Mouse (Mus musculus) ovary, adult 18-20 months (tissue): ENCODE results near the gene Epha7.

Experiments
- DNase-seq: peaks from one replicate; pipeline ENCODE4 v3.0.0; 2022; ENCODE audit warnings: low spot score, mixed read lengths

Epha7 gene

GRCm38 (mm10) chr4:28812691-28813289, at the start of gene Epha7:
TSS of gene Epha7 (plus strand) at chr4:28813131.
- peak; percentile 96 for DNase-seq

- DNase-seq = no peak
Measured at GRCm38 (mm10) chr4:28783961-28784360, 29.0 kb upstream of the Epha7 start.

GRCm38 (mm10) chr4:28808800-28809199, 4.1 kb upstream of the Epha7 start:
- no peak for DNase-seq

- DNase-seq = no peak
Measured at GRCm38 (mm10) chr4:28809703-28810102, 3.2 kb upstream of the Epha7 start.

DNA sequence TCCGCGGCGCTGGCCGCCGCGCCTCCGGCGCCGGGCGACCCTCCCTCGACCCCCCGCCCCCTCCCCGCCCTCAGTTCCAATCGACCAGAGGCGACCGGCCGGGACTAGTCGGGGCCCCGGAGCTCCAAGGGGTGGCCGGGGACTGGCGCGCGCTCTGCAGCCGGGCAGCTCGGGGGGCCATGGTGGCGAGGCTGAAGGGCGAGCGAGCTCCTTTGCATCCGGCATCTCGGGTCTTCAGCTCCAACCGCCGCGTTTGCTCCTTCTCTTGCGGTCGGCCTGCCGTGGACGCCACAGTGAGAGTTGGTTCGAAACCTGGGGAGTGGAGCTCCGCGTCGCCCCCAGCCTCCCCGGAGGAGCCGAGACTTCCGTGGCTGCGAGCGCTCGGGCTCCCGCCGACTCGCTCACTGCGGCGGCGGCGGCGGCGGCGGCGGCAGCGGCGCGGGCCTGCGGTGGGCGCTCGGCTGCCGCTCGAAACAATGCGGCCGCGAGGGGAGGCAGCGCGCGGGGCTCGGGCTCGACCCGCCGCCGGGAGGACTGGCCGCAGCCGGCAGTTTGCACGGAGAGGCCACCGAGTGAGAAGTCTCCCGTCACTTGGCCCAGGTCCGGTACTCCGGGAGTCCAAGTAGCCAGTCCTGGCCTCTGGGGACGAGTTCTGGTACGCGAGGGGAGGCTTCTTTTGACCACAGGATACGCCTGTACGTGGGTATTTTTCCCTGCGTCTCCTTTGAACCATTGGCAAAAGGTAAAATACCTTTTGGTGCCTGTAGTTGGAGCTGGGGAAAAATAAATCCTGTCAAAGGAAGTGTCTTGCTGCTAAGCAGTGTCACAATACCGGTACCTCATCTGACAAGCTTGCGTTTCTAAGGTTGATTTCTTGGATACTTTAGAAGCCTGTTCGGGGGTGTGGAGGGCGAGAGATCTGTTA, 882 bp downstream of the Epha7 start:
- DNase-seq = peak; percentile 2

DNA sequence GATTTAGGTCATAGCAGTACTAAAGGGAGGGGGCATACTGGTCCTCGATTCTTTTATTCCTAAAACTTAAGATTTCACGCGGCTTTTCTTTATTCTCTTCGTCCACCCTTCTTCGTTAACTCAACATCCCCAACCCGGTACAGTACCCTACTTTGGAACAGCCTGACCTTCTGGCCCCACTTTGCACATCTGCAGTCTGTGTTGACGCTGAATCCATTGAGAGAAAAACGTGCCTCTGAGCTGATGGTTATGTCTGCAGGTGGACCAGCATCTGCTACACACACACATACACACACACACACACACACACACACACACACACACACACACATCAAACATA, 1.5 kb downstream of the Epha7 start:
- no peak for DNase-seq

DNA sequence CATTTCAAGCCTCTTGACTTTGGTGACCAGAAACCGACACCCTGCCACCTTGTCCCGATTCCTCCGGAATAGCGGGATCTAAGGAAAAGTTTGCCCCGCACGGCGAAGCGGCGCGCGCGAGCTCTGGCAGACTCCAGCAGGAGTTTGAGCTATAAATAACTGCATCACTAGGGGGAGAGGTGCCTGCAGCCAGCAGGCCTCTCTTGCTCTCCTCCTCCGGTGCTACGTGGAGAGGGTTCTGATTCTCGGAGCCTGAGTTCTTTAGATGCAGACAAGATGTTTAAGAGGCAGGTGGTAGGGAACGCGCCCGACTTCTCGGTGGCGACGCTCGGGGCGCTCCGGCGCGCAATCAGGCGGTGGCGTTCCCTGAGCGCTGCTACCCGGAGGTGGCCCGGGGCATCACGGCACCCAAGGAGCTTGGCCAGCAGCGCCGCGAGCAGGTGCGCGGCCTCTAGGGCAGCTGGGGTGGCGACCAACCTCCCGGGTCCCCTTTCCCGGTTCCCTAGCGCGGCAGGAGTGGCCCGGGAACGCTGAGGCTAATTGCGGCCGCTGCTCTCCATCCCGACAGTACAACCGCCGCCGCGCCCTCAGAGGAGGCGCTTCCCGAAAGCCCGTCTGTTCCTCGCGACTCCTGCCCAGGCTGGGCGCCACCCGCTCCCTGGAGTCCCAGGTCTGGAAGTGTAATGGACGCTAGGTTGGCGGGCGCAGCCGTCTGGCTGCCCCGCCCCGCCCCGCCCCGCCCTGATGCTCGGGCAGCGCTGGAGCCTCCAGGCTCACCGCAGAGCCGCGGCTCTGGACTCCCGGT, 2.1 kb downstream of the Epha7 start:
- peak; percentile 20 for DNase-seq

- no peak for DNase-seq
Measured at GRCm38 (mm10) chr4:28815621-28815920, 2.6 kb downstream of the Epha7 start.

GRCm38 (mm10) chr4:28823616-28824015, 10.7 kb downstream of the Epha7 start:
- DNase-seq = no peak

- no peak for DNase-seq
Measured at GRCm38 (mm10) chr4:28824616-28825015, 11.7 kb downstream of the Epha7 start.

DNA sequence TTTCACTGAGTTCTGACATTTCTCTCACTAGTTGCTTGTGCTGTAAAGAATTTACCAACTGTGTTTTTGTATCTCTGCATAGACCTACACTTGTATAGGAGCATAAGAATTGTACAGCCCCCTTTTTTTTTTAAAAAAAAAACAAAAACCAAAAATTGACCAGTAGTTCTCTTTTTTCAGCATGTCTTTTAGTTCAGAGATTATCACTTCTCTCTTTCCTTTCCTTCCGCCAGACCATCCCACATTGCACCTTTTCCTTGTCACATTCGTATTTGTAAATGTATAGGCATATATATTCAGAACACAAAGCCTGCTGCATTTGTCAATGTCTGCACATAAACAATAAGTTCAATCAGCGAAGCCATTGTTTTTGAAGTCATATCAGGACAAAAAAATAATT, 24.7 kb downstream of the Epha7 start:
- DNase-seq = no peak

DNA sequence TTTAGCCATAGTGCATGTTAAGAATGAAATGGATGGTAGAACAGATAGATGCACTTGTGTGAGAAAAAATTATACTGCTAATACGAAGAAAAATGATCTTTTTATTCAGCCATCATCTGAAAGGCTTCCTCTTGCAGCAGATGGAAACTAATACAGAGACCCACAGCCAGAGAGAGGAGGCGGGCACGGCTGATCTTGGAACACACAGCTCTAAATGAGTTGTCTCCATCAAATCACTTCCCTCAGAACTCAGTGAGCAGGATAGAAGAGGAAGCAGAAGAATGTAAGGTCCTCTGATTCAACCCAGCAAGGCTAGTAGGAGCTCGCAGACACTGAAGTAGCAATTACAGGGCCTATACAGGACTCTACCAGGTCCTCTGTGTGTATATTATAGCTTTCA, 33.4 kb downstream of the Epha7 start:
- no peak for DNase-seq

DNA sequence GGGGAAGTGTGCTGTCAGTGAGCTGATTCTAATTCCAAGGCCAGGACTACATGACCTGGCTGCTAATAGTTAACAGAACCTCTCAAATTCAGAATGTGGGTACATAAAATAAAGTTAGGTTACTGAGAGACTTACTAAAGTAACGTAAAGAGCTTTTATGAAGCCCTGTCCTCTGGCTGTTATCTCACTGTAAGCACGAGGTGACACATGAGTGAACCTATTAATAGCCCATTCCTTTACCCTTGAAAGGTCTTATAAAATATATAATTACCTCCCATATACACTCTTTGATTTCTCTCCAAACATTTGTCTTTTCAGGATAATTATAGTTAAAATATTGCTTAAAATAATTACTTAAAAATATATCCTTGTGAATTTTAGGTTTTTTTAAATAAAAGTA, 37.5 kb downstream of the Epha7 start:
- DNase-seq = no peak

GRCm38 (mm10) chr4:28862845-28863666, 50.1 kb downstream of the Epha7 start:
- no peak for DNase-seq

DNA sequence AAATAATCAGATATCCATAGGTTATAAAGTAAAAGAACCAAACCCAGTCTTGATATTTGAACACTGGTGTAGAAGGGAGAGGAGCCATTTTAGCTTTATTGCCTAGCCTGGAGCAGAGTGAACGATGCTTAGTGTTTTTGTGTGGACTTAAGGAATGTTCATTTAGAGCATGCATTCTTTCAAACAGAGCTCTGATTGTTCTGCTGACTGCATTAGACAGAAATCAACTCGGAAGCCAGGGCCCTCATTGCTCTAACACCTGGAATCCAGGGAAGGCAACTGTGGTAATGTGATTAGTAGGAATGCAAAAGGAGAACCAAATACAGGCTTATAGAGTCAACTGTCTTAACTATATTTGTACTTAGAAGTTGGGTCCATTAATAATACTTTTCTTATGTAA, 53.5 kb downstream of the Epha7 start:
- DNase-seq = no peak

DNA sequence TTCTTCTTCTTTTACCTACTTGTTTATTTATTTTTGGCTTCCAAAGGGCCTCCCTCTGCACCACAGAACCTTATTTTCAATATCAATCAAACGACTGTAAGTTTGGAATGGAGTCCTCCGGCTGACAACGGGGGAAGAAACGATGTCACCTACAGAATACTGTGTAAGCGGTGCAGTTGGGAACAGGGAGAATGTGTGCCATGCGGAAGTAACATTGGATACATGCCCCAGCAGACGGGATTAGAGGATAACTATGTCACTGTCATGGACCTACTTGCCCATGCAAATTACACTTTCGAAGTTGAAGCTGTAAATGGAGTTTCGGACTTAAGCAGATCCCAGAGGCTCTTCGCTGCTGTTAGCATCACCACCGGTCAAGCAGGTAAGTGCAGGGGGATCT, 58.7 kb downstream of the Epha7 start:
- no peak for DNase-seq

GRCm38 (mm10) chr4:28881271-28882044, 68.5 kb downstream of the Epha7 start:
- DNase-seq = no peak

GRCm38 (mm10) chr4:28889630-28890029, 76.7 kb downstream of the Epha7 start:
- DNase-seq = no peak

DNA sequence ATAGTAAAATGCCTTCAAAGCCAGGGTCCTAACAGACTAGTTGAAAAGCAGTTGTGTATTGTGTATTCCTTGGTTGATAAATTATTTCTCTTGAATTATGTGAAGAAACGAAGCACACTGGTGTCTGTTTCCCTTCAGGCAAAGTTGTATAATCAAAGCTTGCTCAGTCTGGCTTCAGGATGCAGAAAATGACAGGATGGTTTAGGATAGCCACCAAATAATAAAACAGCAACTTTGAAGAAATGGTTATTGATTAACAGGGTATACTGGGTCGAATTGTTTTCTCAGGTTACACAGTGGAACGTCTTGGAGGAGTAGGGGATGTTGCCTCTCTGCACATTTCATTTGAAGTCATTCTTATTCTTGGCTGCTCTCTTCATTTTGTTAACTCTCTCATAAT, 77.2 kb downstream of the Epha7 start:
- no peak for DNase-seq

- no peak for DNase-seq
Measured at GRCm38 (mm10) chr4:28895480-28895879, 82.5 kb downstream of the Epha7 start.

GRCm38 (mm10) chr4:28899373-28899772, 86.4 kb downstream of the Epha7 start:
- no peak for DNase-seq
